Mouse (Mus musculus) inflammation-experienced regulatory T-cells, adult 6 months (primary cell): Measurements from ENCODE around the gene Med28. TPM values are rescaled to one million over a fixed set of nuclear protein-coding genes. Genes with fewer than 3 reads are reported as not detected.
A peak's percentile ranks its signal among the peaks of the same experiment; 100 is the strongest.

Experiments
- ATAC-seq: one replicate; pipeline ENCODE4 v1.8.0; 2017
- polyA plus RNA-seq, 3 experiments: library from polyadenylated mRNA; unstranded; fragments of 100-300 nt; shearing (Covaris generic); gene quantifications; one replicate each; pipeline ENCODE4 v1.2.1; 2017

Gene Med28
- polyA plus RNA-seq, 3 experiments from 2014 or later, result 205 to 261 (median 240) TPM

GRCm38 (mm10) chr5:45513511-45513910 lies 6.5 kb upstream of the Med28 start:
- no peak for ATAC-seq

- no peak for ATAC-seq
Measured at GRCm38 (mm10) chr5:45514599-45514998, 5.4 kb upstream of the Med28 start.

- ATAC-seq, result no peak
Measured at GRCm38 (mm10) chr5:45515151-45515743, 4.8 kb upstream of the Med28 start.

- ATAC-seq, result peak; percentile 20
Measured at GRCm38 (mm10) chr5:45520809-45521110, 731 bp downstream of the Med28 start.

- ATAC-seq, result no peak
Measured at GRCm38 (mm10) chr5:45521601-45522000, 1.6 kb downstream of the Med28 start.

GRCm38 (mm10) chr5:45525101-45525500 lies 5.1 kb downstream of the Med28 start:
- no peak for ATAC-seq

GRCm38 (mm10) chr5:45526338-45526737 lies 6.3 kb downstream of the Med28 start:
- no peak for ATAC-seq

GRCm38 (mm10) chr5:45529696-45530095 lies 9.7 kb downstream of the Med28 start:
- ATAC-seq, result no peak

- peak; percentile 78 for ATAC-seq
Measured at GRCm38 (mm10) chr5:45534319-45535098, 14.5 kb downstream of the Med28 start.

GRCm38 (mm10) chr5:45535177-45535576 lies 15.1 kb downstream of the Med28 start:
- peak; percentile 22 for ATAC-seq

GRCm38 (mm10) chr5:45539502-45539901 lies 19.5 kb downstream of the Med28 start:
- ATAC-seq, result no peak

GRCm38 (mm10) chr5:45543374-45543773 lies 23.3 kb downstream of the Med28 start:
- ATAC-seq, result no peak

GRCm38 (mm10) chr5:45549586-45549985 lies 29.6 kb downstream of the Med28 start:
- ATAC-seq, result no peak

- ATAC-seq, result no peak
Measured at GRCm38 (mm10) chr5:45564054-45564453, 44.0 kb downstream of the Med28 start.

GRCm38 (mm10) chr5:45565829-45566228 lies 45.8 kb downstream of the Med28 start:
- ATAC-seq, result no peak

- no peak for ATAC-seq
Measured at GRCm38 (mm10) chr5:45572816-45573215, 52.8 kb downstream of the Med28 start.

- ATAC-seq, result no peak
Measured at GRCm38 (mm10) chr5:45576716-45577115, 56.7 kb downstream of the Med28 start.

- ATAC-seq, result no peak
Measured at GRCm38 (mm10) chr5:45577376-45577775, 57.3 kb downstream of the Med28 start.

Other genes with a start within 250 kb of the Med28 start
- gene Qdpr, start 70.0 kb upstream of the Med28 start, polyA plus RNA-seq, result 10 to 100 TPM; 35.3 to 59.3 (median 52.5) TPM
- not detected for gene Clrn2, start 66.5 kb upstream of the Med28 start, polyA plus RNA-seq
- gene Lap3, start 26.9 kb upstream of the Med28 start, polyA plus RNA-seq, result 10 to 100 TPM; 20.4 to 26.9 (median 24.0) TPM
- under 1 TPM in 2 of 3 experiments, not detected in 1; 0.08 to 0.28 TPM for gene Fam184b, start 119.4 kb downstream of the Med28 start, polyA plus RNA-seq
- gene Ncapg, start 149.7 kb downstream of the Med28 start, polyA plus RNA-seq, result 10 to 100 TPM in 1 of 3 experiments, 1 to 10 TPM in 2; 4.7 to 68.2 (median 8.7) TPM